Mouse (Mus musculus) cerebellum, adult 11 months (tissue): ENCODE results near the gene Glg1.
"Not testable (repeated sequence)": the region's sequence is repeated elsewhere in the genome, so short reads cannot be mapped to it uniquely, and the experiment has no call there.

Experiments used
- DNase-seq: peaks from one replicate; pipeline ENCODE4 v3.0.0; 2022

Gene Glg1

GRCm38 (mm10) chr8:111248136-111248535, 10.9 kb downstream of the Glg1 start:
- DNase-seq, result no peak

GRCm38 (mm10) chr8:111246864-111247263, 12.2 kb downstream of the Glg1 start:
- not testable (repeated sequence) for DNase-seq

GRCm38 (mm10) chr8:111246287-111246830, 12.7 kb downstream of the Glg1 start:
- no peak for DNase-seq

- DNase-seq, result no peak
Measured at GRCm38 (mm10) chr8:111237301-111237700, 21.7 kb downstream of the Glg1 start.

- DNase-seq, result no peak
Measured at GRCm38 (mm10) chr8:111233730-111234129, 25.3 kb downstream of the Glg1 start.

- DNase-seq, result no peak
Measured at GRCm38 (mm10) chr8:111224153-111224552, 34.9 kb downstream of the Glg1 start.

GRCm38 (mm10) chr8:111218107-111218506, 40.9 kb downstream of the Glg1 start:
- peak; percentile 27 for DNase-seq

GRCm38 (mm10) chr8:111213406-111213805, 45.6 kb downstream of the Glg1 start:
- no peak for DNase-seq

GRCm38 (mm10) chr8:111211180-111211579, 47.8 kb downstream of the Glg1 start:
- DNase-seq, result no peak

- no peak for DNase-seq
Measured at GRCm38 (mm10) chr8:111209874-111210273, 49.1 kb downstream of the Glg1 start.

- no peak for DNase-seq
Measured at GRCm38 (mm10) chr8:111206321-111206720, 52.7 kb downstream of the Glg1 start.

- no peak for DNase-seq
Measured at GRCm38 (mm10) chr8:111205033-111205432, 54.0 kb downstream of the Glg1 start.

- no peak for DNase-seq
Measured at GRCm38 (mm10) chr8:111203341-111203740, 55.7 kb downstream of the Glg1 start.

GRCm38 (mm10) chr8:111197966-111198365, 61.0 kb downstream of the Glg1 start:
- DNase-seq, result no peak

- DNase-seq, result no peak
Measured at GRCm38 (mm10) chr8:111196181-111196580, 62.8 kb downstream of the Glg1 start.

- DNase-seq, result no peak
Measured at GRCm38 (mm10) chr8:111188594-111189211, 70.3 kb downstream of the Glg1 start.

GRCm38 (mm10) chr8:111187470-111187869, 71.5 kb downstream of the Glg1 start:
- no peak for DNase-seq

- peak; percentile 68 for DNase-seq
Measured at GRCm38 (mm10) chr8:111185472-111185947, 73.5 kb downstream of the Glg1 start.

GRCm38 (mm10) chr8:111171661-111172060, 87.4 kb downstream of the Glg1 start:
- DNase-seq, result no peak

GRCm38 (mm10) chr8:111157617-111158016, 101.4 kb downstream of the Glg1 start:
- peak; percentile 40 for DNase-seq

- DNase-seq, result no peak
Measured at GRCm38 (mm10) chr8:111155721-111156436, 103.1 kb downstream of the Glg1 start.

- peak; percentile 93 for DNase-seq
Measured at GRCm38 (mm10) chr8:111145460-111146012, 113.5 kb downstream of the Glg1 start.

GRCm38 (mm10) chr8:111144901-111145459, 114.0 kb downstream of the Glg1 start:
- peak; percentile 22 for DNase-seq
